Mouse (Mus musculus) gastrocnemius, adult 8-10 months (tissue): Measurements from ENCODE around the gene Prpf3. TPM values are rescaled to one million over a fixed set of nuclear protein-coding genes. Genes with fewer than 3 reads are reported as not detected.
"Not testable (repeated sequence)": the region's sequence is repeated elsewhere in the genome, so short reads cannot be mapped to it uniquely, and the experiment has no call there.

Experiments used
- DNase-seq, 2 experiments: peaks; one replicate each; pipeline ENCODE4 v3.0.0; 2022; ENCODE audit warnings: low spot score in 2 of 2
- total RNA-seq, 4 experiments: library from RNA; stranded (reverse); gene quantifications; 2 replicates each; pipeline ENCODE4 v1.2.4; 2022

Gene Prpf3
- total RNA-seq, result 10 to 100 TPM; 12.8 to 18.2 (median 15.1) TPM

- DNase-seq, result peak; percentile 92 to 96
These were observed at the start of gene Prpf3 for GRCm38 (mm10) chr3:95855502-95856089. TSS of gene Prpf3 (minus strand) at chr3:95855885.

GRCm38 (mm10) chr3:95904568-95904967 lies 48.9 kb upstream of the Prpf3 start, which contains the start of gene Car14:
TSS of gene Car14 (minus strand) at chr3:95904691.
- peak; percentile 61 to 63 for DNase-seq

GRCm38 (mm10) chr3:95903753-95904502 lies 48.2 kb upstream of the Prpf3 start:
- no peak for DNase-seq

DNA sequence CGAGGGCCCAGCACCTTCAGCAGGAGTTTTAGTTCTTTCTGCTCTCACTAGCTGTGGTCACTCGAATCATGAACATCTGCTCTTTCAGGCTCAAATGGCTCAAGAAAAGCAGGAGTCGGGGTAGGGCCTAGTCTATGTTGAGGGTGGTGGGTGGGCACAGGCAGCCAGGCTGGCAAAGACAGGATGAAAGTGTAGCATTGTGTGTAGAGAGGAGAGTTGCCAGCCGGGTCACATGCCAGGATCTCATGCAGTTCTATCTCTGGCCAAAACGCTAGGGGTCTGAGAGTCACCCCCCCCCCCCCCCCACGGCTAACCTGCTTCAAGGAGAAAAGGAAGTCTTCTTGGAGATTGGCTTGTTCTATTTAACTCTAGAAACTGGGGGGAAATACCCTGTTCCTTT lies 47.0 kb upstream of the Prpf3 start:
- no peak for DNase-seq

GRCm38 (mm10) chr3:95902373-95902625 lies 46.6 kb upstream of the Prpf3 start:
- no peak for DNase-seq

DNA sequence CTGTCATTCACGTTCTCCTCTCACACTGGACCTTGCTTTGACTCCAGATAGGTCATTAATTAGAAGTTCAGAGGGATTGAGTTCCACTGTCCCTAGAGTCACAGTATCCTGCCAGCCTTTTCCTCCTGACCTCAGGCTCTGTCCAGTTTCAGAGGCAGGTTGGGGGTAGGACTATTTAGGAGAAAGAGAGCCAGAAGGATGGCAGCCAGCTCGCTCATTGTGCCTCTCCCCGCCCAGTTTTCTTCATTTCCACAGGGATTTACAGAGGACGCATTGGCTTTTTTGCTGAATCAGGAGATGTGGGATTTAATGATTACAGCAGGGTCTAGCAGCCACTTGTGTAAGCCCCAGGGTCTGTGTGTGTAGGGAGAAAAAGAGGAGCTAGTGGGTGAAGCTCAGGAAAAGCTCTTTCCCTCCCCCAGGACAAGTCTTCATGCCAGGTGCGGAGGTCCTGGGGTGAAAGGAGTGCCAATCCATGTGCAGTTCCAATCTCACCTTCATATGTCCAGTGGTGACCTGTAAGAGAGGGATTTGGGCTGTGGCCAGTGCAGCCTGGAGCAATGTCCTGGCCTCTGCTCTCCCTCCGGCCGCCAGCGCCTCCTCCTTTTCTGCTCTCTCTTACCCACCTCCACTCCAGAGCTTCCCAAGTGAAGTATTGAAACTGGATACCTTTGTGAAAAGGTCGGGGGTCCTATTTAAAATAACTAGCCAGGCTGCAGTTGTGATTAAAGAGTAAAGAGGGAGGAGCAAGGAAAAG lies 46.1 kb upstream of the Prpf3 start:
- DNase-seq, result peak in 1 of 2 experiments; percentile 53

- no peak for DNase-seq
These were observed 44.3 kb upstream of the Prpf3 start for GRCm38 (mm10) chr3:95899800-95900524.

- not testable (repeated sequence) for DNase-seq
These were observed 39.8 kb upstream of the Prpf3 start for GRCm38 (mm10) chr3:95895501-95895900.

- no peak for DNase-seq
These were observed 38.9 kb upstream of the Prpf3 start for GRCm38 (mm10) chr3:95894317-95895160.

GRCm38 (mm10) chr3:95893606-95894316 lies 38.1 kb upstream of the Prpf3 start, which contains the start of gene Aph1a:
TSS of gene Aph1a (plus strand) at chr3:95893969.
- peak; percentile 93 to 95 for DNase-seq

DNA sequence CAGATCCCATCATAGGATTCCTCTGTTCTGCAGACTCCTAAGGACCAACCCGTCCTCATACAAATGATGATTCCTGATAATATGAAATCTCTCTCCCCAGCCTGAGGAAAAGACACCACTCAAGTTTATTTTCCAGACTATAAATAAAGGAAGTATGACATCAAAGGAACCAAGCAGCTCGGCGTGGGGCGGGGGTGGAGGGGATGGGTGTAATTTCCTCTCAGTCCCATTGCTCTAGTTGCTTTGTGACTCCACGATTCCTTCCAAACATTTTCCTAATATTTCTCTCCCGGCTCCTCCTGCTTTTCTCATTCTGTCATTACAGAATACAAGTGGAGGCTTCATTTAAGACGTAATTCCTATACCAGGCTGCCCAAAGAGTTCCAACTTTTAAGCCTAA lies 37.4 kb upstream of the Prpf3 start:
- no peak for DNase-seq

DNA sequence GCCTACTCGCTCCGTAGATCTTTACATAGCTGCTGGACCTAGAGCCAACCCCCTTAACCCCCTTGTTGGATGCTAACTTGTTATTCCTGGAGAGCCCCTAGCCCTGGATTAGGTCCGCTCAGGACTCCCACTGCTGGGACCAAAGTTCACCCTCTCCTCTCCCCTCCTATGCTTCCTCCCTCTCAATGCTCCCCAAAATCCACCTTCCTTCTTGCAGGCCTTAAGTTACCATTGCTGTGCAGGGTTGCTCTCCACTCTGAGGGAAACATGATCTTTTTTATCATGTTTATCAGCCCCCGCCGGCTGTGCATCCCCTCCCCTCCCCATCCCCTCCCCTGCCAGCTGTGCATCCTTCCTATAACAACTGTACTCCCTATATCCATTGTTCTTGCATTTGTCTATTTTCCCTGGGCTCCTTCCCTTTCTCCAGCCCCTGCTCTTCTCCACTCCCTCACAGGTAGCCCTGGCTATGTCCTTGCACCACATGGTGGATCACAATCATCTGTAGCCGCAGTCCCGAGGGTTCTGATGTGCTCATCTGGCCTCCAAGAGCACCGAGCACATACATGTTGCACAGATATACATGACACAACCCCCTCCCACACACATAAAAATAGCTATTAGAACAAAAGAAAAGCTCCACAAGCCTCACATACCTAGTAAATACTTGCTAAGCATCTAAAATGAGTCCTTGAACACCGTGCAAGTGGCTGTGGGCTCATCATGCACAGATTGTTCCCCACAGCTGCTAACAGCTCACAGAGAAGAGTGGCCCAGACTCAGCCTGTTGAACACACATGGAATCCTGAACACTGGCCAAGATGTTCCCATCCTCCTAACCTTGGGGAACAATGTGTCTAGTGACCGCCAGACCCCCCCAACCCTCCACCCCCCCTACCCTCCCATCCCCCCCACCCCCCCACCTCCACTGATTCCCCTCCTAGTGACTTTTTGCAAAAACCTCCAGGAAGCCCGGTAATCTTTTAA lies 36.7 kb upstream of the Prpf3 start:
- DNase-seq, result no peak

GRCm38 (mm10) chr3:95891211-95892065 lies 35.8 kb upstream of the Prpf3 start, which contains the start of gene BC028528:
TSS of gene BC028528 (minus strand) at chr3:95892005.
- DNase-seq, result no peak

DNA sequence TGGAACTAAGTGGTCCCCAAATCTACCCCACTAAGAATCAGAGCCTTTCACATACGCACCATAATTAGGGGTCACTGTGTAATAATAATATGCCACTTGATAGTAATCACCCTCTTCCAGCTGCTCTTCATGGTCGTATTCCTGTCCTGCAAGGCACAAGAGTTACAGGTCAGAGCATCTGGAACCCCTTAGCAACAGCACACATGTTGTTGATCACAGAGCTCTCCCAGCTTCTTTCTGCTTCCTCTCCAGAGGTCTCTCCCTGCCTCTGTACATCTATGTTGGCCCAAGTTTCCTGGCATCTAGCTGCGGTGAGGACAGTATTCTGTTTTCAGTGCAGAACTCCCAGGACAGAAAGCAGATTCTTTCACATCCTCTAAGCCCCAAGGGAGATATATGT lies 34.0 kb upstream of the Prpf3 start:
- no peak for DNase-seq

DNA sequence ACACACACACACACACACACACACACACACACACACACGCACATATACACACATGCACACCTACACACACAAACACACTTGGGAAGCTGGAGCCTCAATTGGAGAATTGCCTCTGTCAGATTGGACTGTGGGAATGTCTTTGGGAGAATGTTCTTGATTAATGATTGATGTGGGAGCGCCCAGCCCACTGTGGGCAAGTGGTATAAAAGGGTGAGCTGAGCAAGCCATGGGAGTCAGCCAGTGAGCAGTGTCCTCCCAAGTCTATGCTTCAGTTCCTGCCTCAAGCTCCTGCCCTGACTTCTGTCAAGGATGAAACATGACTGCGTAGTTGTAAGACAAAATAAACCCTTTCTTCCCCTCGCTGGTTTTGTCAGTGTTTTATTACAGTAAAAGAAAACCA lies 31.9 kb upstream of the Prpf3 start:
- no peak for DNase-seq

GRCm38 (mm10) chr3:95884400-95884799 lies 28.7 kb upstream of the Prpf3 start:
- DNase-seq, result no peak

- DNase-seq, result peak; percentile 76
These were observed 27.2 kb upstream of the Prpf3 start for GRCm38 (mm10) chr3:95882816-95883425.
